Mouse (Mus musculus) frontal cortex, postnatal 25 days (tissue): ENCODE measurements at regions not wholly inside any gene's neighbourhood (a gene's known extent, or its start where the extent isn't known, plus 50 kb on each side); places are given as distances from the start of the nearest gene placed in this dataset.

Experiments
- DNase-seq, 2 experiments: peaks; one replicate each; pipeline ENCODE4 v3.0.0; 2022; ENCODE audit warnings: low spot score in 2 of 2

GRCm38 (mm10) chr9:50395543-50395942, 50.8 kb upstream of the Rpl10-ps3 start:
- no peak for DNase-seq

GRCm38 (mm10) chr9:50396051-50396450, 51.3 kb upstream of the Rpl10-ps3 start:
- no peak for DNase-seq

GRCm38 (mm10) chr9:50408396-50408795, 63.6 kb upstream of the Rpl10-ps3 start:
- DNase-seq = no peak

GRCm38 (mm10) chr9:50408845-50409244, 64.1 kb upstream of the Rpl10-ps3 start:
- DNase-seq = no peak

- DNase-seq = no peak
Observed at GRCm38 (mm10) chr9:50412986-50413385, 68.2 kb upstream of the Rpl10-ps3 start.

GRCm38 (mm10) chr9:50413514-50414335, 69.0 kb upstream of the Rpl10-ps3 start:
- DNase-seq = no peak

GRCm38 (mm10) chr9:50414796-50415340, 70.1 kb upstream of the Rpl10-ps3 start:
- DNase-seq = no peak

- no peak for DNase-seq
Observed at GRCm38 (mm10) chr9:50416677-50417076, 71.9 kb upstream of the Rpl10-ps3 start.

- DNase-seq = no peak
Observed at GRCm38 (mm10) chr9:50421061-50421460, 73.3 kb upstream of the Plet1 start.

- DNase-seq = no peak
Observed at GRCm38 (mm10) chr9:50421572-50422285, 72.6 kb upstream of the Plet1 start.

GRCm38 (mm10) chr9:50425866-50426495, 68.3 kb upstream of the Plet1 start:
- no peak for DNase-seq

- DNase-seq = no peak
Observed at GRCm38 (mm10) chr9:50430147-50430546, 64.2 kb upstream of the Plet1 start.

GRCm38 (mm10) chr9:50433525-50433924, 60.8 kb upstream of the Plet1 start:
- no peak for DNase-seq

GRCm38 (mm10) chr9:50433978-50434377, 60.3 kb upstream of the Plet1 start:
- DNase-seq = no peak

- peak; percentile 76 to 80 for DNase-seq
Observed at GRCm38 (mm10) chr9:50437830-50438722, 56.2 kb upstream of the Plet1 start.

- no peak for DNase-seq
Observed at GRCm38 (mm10) chr9:50438738-50439137, 55.6 kb upstream of the Plet1 start.

- DNase-seq = no peak
Observed at GRCm38 (mm10) chr9:50440222-50440621, 54.1 kb upstream of the Plet1 start.

- no peak for DNase-seq
Observed at GRCm38 (mm10) chr9:50440689-50441088, 53.6 kb upstream of the Plet1 start.

- peak; percentile 36 to 60 for DNase-seq
Observed at GRCm38 (mm10) chr9:50443708-50444463, 50.4 kb upstream of the Plet1 start.
